Mouse (Mus musculus): ENCODE data around the gene Agpat2. TPM values are rescaled to one million over a fixed set of nuclear protein-coding genes. Genes with fewer than 3 reads are reported as not detected.

The Agpat2 gene
- polyA plus RNA-seq, 1 experiment from 2014 or later: 40.1 TPM

DNA sequence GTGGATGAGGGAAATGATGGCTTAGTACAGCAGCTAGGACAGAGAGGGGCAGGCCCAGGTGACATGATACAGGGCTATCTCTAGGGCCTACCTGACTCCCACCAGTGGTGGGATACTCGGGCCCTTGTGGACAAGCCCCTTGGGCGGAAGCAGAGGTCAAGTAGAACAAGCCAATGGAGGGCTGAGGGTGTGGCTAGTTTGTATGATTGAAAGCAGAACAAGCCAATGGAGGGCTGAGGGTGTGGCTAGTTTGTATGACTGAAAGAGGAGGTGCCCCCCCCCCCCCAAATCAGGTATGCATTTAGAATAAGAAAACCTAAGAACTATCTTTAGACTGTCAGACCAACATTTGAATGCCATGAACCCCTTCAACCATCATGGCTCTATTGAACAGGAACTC is 22.0 kb downstream of the Agpat2 start:
- Histone ChIP-seq H3K9me3 (ENCODE audit: control insufficient read depth, low read length) (no peaks in the 10 kb centered on the region), H3K9ac (ENCODE audit: low read depth, low read length) (no peak overlapping the region), H3K36me3 (ENCODE audit: control insufficient read depth, insufficient read depth, low read length) (no peaks in the 10 kb centered on the region), H3K4me1 (replicated peaks; ENCODE audit: control insufficient read depth, insufficient read depth, low read length) (peaks cover 40% of the 10 kb centered on the region), H3K27ac (ENCODE audit: low read depth, low read length) (no peak overlapping the region), H3K4me3 (ENCODE audit: low read depth, low read length) (no peak overlapping the region), H3K4me2 (no peak overlapping the region), H3K27me3 (replicated peaks; ENCODE audit: control insufficient read depth, insufficient read depth, low read length) (no peaks in the 10 kb centered on the region)
- ATAC-seq (replicated peaks; ENCODE audit: low FRiP score) (no peak), DNase-seq (ENCODE audit: low spot score) (no peak)
- 56% methylated on average over 2 of the region's 2 CpGs for WGBS

DNA sequence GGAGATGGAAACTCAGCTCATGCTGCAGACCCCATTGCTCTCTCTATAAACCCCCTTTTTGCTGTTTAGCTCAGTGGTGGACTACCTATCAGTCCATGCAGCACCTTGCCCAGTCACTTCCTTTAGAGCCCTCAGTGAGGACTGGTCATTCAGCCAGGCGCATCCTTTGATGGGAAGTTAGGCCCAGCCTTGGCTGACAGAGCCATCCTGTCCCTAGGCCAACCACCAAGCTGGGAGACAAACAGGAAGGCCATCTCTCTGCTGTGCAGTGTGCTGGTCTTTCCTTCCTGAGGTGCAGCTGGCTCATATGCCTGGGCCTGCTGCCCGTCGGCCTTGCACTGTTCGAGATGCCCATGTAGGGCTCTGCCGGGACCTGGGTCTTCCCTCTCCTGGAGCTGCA is 23.5 kb downstream of the Agpat2 start:
- Histone ChIP-seq H3K36me3 (ENCODE audit: control insufficient read depth, insufficient read depth, low read length) (no peaks in the 10 kb centered on the region), H3K4me3 (ENCODE audit: low read depth, low read length) (no peak overlapping the region), H3K27me3 (replicated peaks; ENCODE audit: control insufficient read depth, insufficient read depth, low read length) (no peaks in the 10 kb centered on the region), H3K27ac (ENCODE audit: low read depth, low read length) (no peak overlapping the region), H3K9ac (ENCODE audit: low read depth, low read length) (no peak overlapping the region), H3K4me1 (replicated peaks; ENCODE audit: control insufficient read depth, insufficient read depth, low read length) (peaks cover 47% of the 10 kb centered on the region), H3K4me2 (no peak overlapping the region), H3K9me3 (ENCODE audit: control insufficient read depth, low read length) (no peaks in the 10 kb centered on the region)
- no peak for DNase-seq (ENCODE audit: low spot score)
- 63% methylated on average over 5 of the region's 5 CpGs for WGBS
- no peak for ATAC-seq (replicated peaks; ENCODE audit: low FRiP score)

DNA sequence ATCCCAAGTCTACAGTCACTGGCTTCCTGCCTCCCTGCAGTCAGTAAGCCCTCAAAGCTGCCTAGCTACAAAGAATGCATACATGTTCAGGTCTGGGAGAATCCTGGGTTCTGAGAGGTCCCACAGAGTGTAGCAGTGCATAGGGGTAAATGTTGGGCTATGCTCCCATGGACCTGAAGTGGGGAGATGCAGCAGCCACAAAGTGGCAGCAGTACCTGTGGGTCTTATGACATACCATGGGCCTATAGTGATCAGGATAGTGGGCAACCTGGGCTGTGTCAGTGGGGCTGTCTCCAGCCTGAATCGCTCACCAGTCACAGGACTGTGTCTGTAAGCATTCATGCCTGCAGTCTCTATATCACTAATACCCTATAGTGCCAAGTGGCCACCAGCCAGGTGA is 24.5 kb downstream of the Agpat2 start, which contains the start of gene Egfl7:
Gene Egfl7 (plus strand): TSS at position 301 of the 400 bp plus-strand sequence.
- WGBS: 80% methylated on average over 1 of the region's 1 CpGs
- no peak for ATAC-seq (replicated peaks; ENCODE audit: low FRiP score)

GRCm38 (mm10) chr2:26578369-26578768 is 25.8 kb downstream of the Agpat2 start:
- H3K9me3 ChIP-seq (ENCODE audit: control insufficient read depth, low read length): no peaks in the 10 kb centered on the region
- no peaks in the 10 kb centered on the region for H3K36me3 ChIP-seq (ENCODE audit: control insufficient read depth, insufficient read depth, low read length)
- peaks cover 60% of the 10 kb centered on the region for H3K4me1 ChIP-seq (replicated peaks; ENCODE audit: control insufficient read depth, insufficient read depth, low read length)
- DNase-seq (ENCODE audit: low spot score) (peak; percentile 38), ATAC-seq (replicated peaks; ENCODE audit: low FRiP score) (no peak)
- H3K4me2 ChIP-seq: peak overlapping the region; percentile 71
- no peak overlapping the region for H3K4me3 ChIP-seq (ENCODE audit: low read depth, low read length)
- peak overlapping the region; percentile 62 for H3K27ac ChIP-seq (ENCODE audit: low read depth, low read length)
- WGBS: 35% methylated on average over 6 of the region's 6 CpGs
- H3K27me3 ChIP-seq (replicated peaks; ENCODE audit: control insufficient read depth, insufficient read depth, low read length): no peaks in the 10 kb centered on the region
- H3K9ac ChIP-seq (ENCODE audit: low read depth, low read length): 0 out of 2 replicates have a peak overlapping the region, but pooled peaks have one; percentile 3

More for the DNA sequence above, 24.5 kb downstream of the Agpat2 start, which contains the start of gene Egfl7:
- H3K4me1 ChIP-seq (replicated peaks; ENCODE audit: control insufficient read depth, insufficient read depth, low read length): peaks cover 58% of the 10 kb centered on the region
- H3K27ac ChIP-seq (ENCODE audit: low read depth, low read length): peak within 1 kb of the TSS; percentile 41; the same call in 1 of the 2 replicates
- no peak within 1 kb of the TSS for H3K4me3 ChIP-seq (ENCODE audit: low read depth, low read length)
- H3K9ac ChIP-seq (ENCODE audit: low read depth, low read length): no peak within 1 kb of the TSS
- H3K27me3 ChIP-seq (replicated peaks; ENCODE audit: control insufficient read depth, insufficient read depth, low read length): no peaks in the 10 kb centered on the region
- no peaks in the 10 kb centered on the region for H3K36me3 ChIP-seq (ENCODE audit: control insufficient read depth, insufficient read depth, low read length)
- no peak for DNase-seq (ENCODE audit: low spot score)
- no peak within 1 kb of the TSS; the same call in 1 of the 2 replicates for H3K4me2 ChIP-seq
- H3K9me3 ChIP-seq (ENCODE audit: control insufficient read depth, low read length): no peaks in the 10 kb centered on the region

GRCm38 (mm10) chr2:26576462-26576861 is 27.8 kb downstream of the Agpat2 start:
- H3K27ac ChIP-seq (ENCODE audit: low read depth, low read length): peak overlapping the region; percentile 96
- H3K36me3 ChIP-seq (ENCODE audit: control insufficient read depth, insufficient read depth, low read length): no peaks in the 10 kb centered on the region
- 27% methylated on average over 4 of the region's 4 CpGs for WGBS
- DNase-seq (ENCODE audit: low spot score) (peak; percentile 35), ATAC-seq (replicated peaks; ENCODE audit: low FRiP score) (no peak)
- peak overlapping the region; percentile 51 for H3K4me3 ChIP-seq (ENCODE audit: low read depth, low read length)
- H3K27me3 ChIP-seq (replicated peaks; ENCODE audit: control insufficient read depth, insufficient read depth, low read length): no peaks in the 10 kb centered on the region
- peak overlapping the region; percentile 80 for H3K9ac ChIP-seq (ENCODE audit: low read depth, low read length)
- H3K4me1 ChIP-seq (replicated peaks; ENCODE audit: control insufficient read depth, insufficient read depth, low read length): peaks cover 73% of the 10 kb centered on the region
- H3K9me3 ChIP-seq (ENCODE audit: control insufficient read depth, low read length): no peaks in the 10 kb centered on the region
- H3K4me2 ChIP-seq: peak overlapping the region; percentile 71

DNA sequence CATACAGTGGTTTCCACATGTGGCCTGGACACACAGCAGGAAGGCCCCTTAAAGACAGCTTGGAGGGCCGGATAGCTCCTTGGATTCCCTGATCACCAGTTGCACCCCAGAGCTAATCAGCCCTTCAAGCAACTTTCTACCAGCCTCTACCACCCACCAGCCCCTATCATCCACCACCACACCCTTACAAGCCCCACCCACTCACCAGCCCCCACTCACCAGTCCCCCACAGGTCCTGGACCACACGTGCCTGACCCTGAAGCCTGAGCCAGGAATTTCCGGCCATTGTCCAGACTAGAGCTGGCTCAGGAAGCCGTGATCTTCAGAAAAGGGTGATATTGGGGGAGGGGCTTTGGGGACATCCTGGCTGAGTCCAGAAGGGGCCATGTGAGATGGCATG is 28.4 kb downstream of the Agpat2 start:
- Histone ChIP-seq H3K9me3 (ENCODE audit: control insufficient read depth, low read length) (no peaks in the 10 kb centered on the region), H3K4me3 (ENCODE audit: low read depth, low read length) (peak overlapping the region; percentile 51), H3K36me3 (ENCODE audit: control insufficient read depth, insufficient read depth, low read length) (no peaks in the 10 kb centered on the region), H3K9ac (ENCODE audit: low read depth, low read length) (peak overlapping the region; percentile 80), H3K27ac (ENCODE audit: low read depth, low read length) (peak overlapping the region; percentile 96), H3K27me3 (replicated peaks; ENCODE audit: control insufficient read depth, insufficient read depth, low read length) (no peaks in the 10 kb centered on the region), H3K4me1 (replicated peaks; ENCODE audit: control insufficient read depth, insufficient read depth, low read length) (peaks cover 79% of the 10 kb centered on the region), H3K4me2 (peak overlapping the region; percentile 71)
- ATAC-seq (replicated peaks; ENCODE audit: low FRiP score) (peak; percentile 83), DNase-seq (ENCODE audit: low spot score) (peak; percentile 52)
- 24% methylated on average over 4 of the region's 4 CpGs for WGBS

GRCm38 (mm10) chr2:26575378-26575777 is 28.8 kb downstream of the Agpat2 start:
- H3K36me3 ChIP-seq (ENCODE audit: control insufficient read depth, insufficient read depth, low read length): no peaks in the 10 kb centered on the region
- H3K27me3 ChIP-seq (replicated peaks; ENCODE audit: control insufficient read depth, insufficient read depth, low read length): no peaks in the 10 kb centered on the region
- peak overlapping the region; percentile 51 for H3K4me3 ChIP-seq (ENCODE audit: low read depth, low read length)
- peaks cover 83% of the 10 kb centered on the region for H3K4me1 ChIP-seq (replicated peaks; ENCODE audit: control insufficient read depth, insufficient read depth, low read length)
- peak overlapping the region; percentile 96 for H3K27ac ChIP-seq (ENCODE audit: low read depth, low read length)
- H3K9ac ChIP-seq (ENCODE audit: low read depth, low read length): peak overlapping the region; percentile 80
- peak overlapping the region; percentile 71 for H3K4me2 ChIP-seq
- H3K9me3 ChIP-seq (ENCODE audit: control insufficient read depth, low read length): no peaks in the 10 kb centered on the region
- WGBS: 48% methylated on average over 1 of the region's 1 CpGs
- DNase-seq (ENCODE audit: low spot score) (no peak), ATAC-seq (replicated peaks; ENCODE audit: low FRiP score) (peak; percentile 13; the same call in 1 of the 2 replicates)

DNA sequence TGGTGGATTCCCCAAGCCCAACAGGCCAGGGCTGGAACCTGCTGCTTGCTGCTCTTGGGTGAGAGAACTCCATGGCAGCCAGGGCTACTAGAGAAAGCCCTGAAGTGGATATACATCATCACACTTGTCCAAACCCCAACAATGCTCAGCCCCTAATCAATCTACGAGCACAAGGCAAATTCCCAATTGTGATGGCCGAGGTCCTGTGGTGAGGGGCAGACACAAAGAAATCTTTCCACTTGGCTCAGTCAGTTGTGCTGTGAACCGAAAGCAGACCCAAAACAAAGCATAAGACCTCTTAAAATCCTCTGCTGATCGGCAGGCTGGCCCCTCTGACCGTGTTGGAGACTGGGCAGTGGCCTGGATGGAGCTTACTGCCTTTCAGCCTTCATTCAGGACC is 29.4 kb downstream of the Agpat2 start:
- WGBS: 48% methylated on average over 5 of the region's 5 CpGs
- Histone ChIP-seq H3K4me3 (ENCODE audit: low read depth, low read length) (no peak overlapping the region), H3K4me1 (replicated peaks; ENCODE audit: control insufficient read depth, insufficient read depth, low read length) (peaks cover 82% of the 10 kb centered on the region), H3K27me3 (replicated peaks; ENCODE audit: control insufficient read depth, insufficient read depth, low read length) (no peaks in the 10 kb centered on the region), H3K9ac (ENCODE audit: low read depth, low read length) (peak overlapping the region; percentile 80), H3K27ac (ENCODE audit: low read depth, low read length) (peak overlapping the region; percentile 96), H3K4me2 (peak overlapping the region; percentile 71), H3K9me3 (ENCODE audit: control insufficient read depth, low read length) (no peaks in the 10 kb centered on the region), H3K36me3 (ENCODE audit: control insufficient read depth, insufficient read depth, low read length) (no peaks in the 10 kb centered on the region)
- ATAC-seq (replicated peaks; ENCODE audit: low FRiP score) (no peak), DNase-seq (ENCODE audit: low spot score) (no peak)

DNA sequence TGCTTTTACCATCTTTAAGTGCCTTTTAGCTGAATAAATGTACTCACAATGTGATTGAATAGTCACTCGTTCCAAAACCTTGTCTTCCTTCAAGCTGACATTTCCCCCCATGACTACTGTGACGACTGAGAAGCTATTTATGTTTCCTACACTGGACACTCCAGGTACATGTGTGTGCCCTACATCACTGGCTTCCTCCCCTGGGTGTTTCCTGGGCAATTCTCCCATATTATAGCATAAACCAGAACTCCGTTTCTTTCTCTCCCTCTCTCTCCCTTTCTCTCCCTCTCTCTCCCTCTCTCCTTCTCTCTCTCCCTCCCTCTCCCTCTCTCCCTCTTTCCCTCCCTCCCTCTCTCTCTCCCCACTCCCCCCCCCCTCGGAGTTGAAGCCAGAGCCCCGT is 30.4 kb downstream of the Agpat2 start:
- Histone ChIP-seq H3K36me3 (ENCODE audit: control insufficient read depth, insufficient read depth, low read length) (no peaks in the 10 kb centered on the region), H3K27me3 (replicated peaks; ENCODE audit: control insufficient read depth, insufficient read depth, low read length) (no peaks in the 10 kb centered on the region), H3K9me3 (ENCODE audit: control insufficient read depth, low read length) (no peaks in the 10 kb centered on the region), H3K4me3 (ENCODE audit: low read depth, low read length) (no peak overlapping the region), H3K9ac (ENCODE audit: low read depth, low read length) (no peak overlapping the region), H3K4me2 (no peak overlapping the region), H3K4me1 (replicated peaks; ENCODE audit: control insufficient read depth, insufficient read depth, low read length) (peaks cover 74% of the 10 kb centered on the region), H3K27ac (ENCODE audit: low read depth, low read length) (peak overlapping the region; percentile 32)
- DNase-seq (ENCODE audit: low spot score): no peak
- no peak for ATAC-seq (replicated peaks; ENCODE audit: low FRiP score)
- WGBS: 29% methylated on average over 5 of the region's 5 CpGs
